Mouse (Mus musculus): ENCODE data around the gene Tomm20.

Gene Tomm20

DNA sequence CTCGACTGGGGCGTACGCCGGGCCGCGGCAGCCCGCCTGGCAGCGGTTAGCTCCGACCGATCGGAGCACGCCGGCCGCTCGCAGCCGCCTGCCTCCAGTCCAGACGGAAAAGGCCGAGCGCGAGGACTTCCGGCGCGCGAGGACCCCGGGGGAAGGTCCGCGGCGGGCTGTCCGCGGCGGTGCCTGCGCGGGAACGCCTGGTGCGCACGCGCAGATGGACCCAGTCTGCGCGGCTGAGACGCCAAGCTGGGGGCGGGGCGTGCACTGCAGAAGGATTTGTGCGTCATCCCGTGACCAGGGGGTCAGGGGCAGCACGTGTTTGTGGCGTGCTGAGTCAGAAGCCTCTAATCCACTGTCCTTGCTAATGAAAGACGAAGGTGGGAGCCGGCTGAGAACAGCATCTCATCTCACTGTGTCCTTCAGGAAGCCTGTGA lies at the start of gene Tomm20:
TSS of gene Tomm20 (minus strand) at position 115 of the 434 bp plus-strand sequence.
- 1% methylated on average over 48 of the region's 48 CpGs for WGBS

- 77% methylated on average over 1 of the region's 1 CpGs for WGBS
These were observed 48.9 kb upstream of the Tomm20 start for GRCm38 (mm10) chr8:126994506-126994905.

- WGBS, result 72% methylated on average over 5 of the region's 5 CpGs
These were observed 43.9 kb upstream of the Tomm20 start for GRCm38 (mm10) chr8:126989363-126990153.

DNA sequence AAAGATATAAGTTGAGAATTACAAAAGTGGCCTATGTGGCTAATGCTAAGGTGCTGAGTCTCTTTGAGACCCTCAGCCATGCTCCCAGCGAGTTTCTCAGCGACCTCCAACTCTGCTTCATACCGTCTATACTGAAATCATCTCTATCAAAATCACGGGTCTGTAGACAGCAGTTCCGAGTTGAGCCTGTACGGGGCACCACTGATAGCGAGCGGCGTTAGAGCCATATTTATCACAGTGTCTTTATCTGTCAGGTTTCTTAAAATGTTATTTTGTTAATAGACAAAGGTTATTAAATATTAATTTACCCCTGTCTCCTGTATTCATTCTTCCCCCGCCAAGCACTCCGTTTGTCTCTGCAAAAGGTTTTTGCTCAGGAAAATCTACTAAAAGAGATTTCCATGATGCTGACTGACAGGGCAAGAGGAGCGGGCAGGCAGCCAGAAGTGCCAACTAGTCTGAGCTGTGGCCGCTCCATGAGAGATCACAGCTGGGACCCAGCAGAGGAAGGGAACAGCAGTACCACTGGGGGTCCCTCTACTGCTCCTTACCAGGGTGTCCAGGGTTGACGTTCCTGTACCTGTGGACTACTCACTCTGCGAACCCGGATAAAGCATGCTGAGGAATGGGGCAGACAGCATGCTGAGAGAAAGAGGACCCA lies 42.8 kb upstream of the Tomm20 start:
- WGBS, result 72% methylated on average over 16 of the region's 16 CpGs

DNA sequence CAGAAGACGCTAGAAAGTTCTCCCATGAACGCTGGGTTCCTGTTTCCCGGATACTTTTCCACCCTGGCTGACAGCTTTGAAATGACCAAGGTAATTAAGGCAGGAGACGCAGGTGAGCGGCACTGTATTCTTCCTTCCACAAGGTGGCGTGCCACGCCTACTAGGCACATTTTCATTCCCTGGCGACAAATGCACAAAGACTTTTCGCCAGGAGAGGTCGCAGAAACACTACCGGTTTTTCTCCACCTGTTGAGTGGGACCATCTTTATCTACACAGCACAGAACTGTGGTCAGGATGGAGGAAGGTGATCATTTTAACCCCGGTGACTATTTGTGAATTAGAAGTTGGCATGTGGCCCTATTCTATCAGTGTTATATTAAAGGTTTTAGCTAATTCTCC lies 40.9 kb upstream of the Tomm20 start:
- WGBS, result 4% methylated on average over 12 of the region's 12 CpGs

DNA sequence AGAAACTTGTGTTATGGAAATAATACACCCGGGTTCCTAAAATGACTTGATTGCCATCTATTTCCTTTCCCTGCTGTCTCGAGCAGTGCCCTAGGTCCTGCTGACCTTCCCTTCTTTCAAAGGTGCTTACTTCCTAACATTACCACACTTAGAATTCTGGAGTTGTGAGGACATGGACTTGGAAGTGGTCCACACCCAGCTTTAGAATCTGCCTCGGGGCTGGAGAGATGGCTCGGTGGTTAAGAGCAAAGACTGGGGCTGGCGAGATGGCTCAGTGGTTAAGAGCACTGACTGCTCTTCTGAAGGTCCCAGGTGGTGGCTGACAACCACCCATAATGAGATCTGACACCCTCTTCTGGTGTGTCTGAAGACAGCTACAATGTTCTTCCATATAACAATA lies 34.4 kb upstream of the Tomm20 start:
- 58% methylated on average over 5 of the region's 5 CpGs for WGBS

- WGBS, result 22% methylated on average over 27 of the region's 27 CpGs
These were observed 33.7 kb upstream of the Tomm20 start for GRCm38 (mm10) chr8:126979091-126979920.

GRCm38 (mm10) chr8:126978535-126978934 lies 32.9 kb upstream of the Tomm20 start:
- 36% methylated on average over 3 of the region's 3 CpGs for WGBS

GRCm38 (mm10) chr8:126978028-126978427 lies 32.4 kb upstream of the Tomm20 start:
- 87% methylated on average over 10 of the region's 10 CpGs for WGBS

DNA sequence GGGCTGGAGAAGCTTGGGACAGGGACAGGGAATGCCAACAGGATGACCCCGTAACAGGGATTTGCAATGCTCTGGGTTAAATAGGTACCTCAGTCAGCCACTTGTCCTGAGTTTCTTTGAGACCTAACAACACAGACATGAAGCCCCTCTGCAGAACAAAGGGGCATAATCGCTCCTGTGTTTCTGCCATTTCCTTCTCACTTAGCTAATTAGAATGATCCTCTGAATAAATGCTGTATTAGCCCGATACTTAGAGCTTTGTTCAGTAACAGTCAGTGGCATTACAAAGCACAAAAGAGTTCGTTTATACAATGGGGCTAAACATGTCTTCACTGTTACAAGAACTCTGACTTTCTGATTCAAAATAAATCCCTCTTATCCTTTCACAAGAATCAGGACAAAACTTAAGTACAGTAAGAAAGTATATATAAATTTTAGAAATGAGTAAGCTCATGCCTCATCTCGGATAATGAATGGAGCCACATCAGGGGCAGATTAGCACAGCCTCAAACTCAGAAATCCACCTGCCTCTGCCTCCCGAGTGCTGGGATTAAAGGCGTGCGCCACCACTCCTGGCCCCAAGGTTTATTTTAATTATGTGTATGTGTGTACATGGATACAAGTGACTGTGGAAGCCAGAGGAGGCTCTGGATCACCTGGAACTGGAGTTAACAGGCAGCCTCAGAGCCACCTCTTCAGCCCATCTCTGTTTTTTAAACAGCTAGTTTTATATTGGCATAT lies 31.1 kb upstream of the Tomm20 start:
- 48% methylated on average over 8 of the region's 8 CpGs for WGBS

DNA sequence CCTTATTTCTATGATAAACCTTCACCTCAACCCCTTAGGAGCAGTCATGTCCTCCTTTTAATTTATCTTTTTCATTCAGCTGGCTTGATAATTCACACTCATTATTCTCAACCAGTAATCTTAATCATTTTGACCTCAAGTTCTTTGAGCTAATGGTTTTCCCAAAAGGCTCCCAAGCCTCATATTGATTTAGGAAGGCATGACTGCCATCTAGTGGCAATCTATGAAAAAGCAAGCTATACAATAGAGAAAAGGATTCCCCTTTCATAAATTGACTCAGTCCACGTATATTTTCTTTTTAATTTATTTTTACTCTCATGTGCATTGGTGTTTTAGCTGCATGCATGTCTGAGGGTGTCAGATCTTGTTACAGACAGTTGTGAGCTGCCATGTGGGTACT lies 30.1 kb upstream of the Tomm20 start:
- 0% methylated on average over 1 of the region's 1 CpGs for WGBS

DNA sequence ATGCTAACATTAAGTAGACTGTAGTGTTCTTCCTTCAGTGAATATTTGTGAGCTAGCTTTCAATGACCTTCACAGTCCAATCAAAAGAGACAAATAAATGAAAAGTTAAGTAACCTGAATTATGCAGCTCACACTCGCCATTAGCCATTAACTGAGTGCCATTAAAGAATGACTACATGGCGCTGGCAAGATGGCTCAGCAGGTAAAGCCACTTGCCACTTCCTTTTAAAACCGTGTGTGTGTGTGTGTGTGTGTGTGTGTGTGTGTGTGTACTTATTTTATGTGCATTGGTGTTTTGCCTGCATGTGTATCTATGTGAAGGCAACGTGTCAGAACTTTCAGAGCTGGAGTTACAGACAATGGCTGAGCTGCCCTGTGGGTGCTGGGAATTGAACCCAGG lies 28.9 kb upstream of the Tomm20 start:
- 78% methylated on average over 4 of the region's 4 CpGs for WGBS

- WGBS, result 79% methylated on average over 9 of the region's 9 CpGs
These were observed 28.1 kb upstream of the Tomm20 start for GRCm38 (mm10) chr8:126973686-126974265.

DNA sequence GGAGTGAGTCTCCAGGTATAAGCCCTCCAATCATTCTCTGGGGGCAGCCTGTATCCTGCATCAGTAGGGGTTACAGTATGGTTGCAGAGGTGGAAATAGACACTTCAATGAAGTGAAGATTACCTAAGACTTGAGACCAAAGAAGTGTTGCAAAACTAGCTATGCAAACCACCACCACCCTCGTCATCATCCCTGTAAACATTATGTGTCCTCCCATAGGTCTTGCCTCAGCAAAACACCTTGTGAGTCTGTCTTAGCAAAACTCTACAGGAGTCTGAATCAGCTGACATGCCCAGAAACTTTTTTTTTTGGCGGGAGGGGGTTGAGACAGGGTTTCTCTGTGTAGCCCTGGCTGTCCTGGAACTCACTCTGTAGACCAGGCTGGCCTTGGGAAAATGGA lies 27.0 kb upstream of the Tomm20 start:
- WGBS, result 73% methylated on average over 2 of the region's 2 CpGs

GRCm38 (mm10) chr8:126972102-126972501 lies 26.5 kb upstream of the Tomm20 start:
- 92% methylated on average over 2 of the region's 2 CpGs for WGBS

- 4% methylated on average over 13 of the region's 13 CpGs for WGBS
These were observed 25.6 kb upstream of the Tomm20 start for GRCm38 (mm10) chr8:126971314-126971664.

DNA sequence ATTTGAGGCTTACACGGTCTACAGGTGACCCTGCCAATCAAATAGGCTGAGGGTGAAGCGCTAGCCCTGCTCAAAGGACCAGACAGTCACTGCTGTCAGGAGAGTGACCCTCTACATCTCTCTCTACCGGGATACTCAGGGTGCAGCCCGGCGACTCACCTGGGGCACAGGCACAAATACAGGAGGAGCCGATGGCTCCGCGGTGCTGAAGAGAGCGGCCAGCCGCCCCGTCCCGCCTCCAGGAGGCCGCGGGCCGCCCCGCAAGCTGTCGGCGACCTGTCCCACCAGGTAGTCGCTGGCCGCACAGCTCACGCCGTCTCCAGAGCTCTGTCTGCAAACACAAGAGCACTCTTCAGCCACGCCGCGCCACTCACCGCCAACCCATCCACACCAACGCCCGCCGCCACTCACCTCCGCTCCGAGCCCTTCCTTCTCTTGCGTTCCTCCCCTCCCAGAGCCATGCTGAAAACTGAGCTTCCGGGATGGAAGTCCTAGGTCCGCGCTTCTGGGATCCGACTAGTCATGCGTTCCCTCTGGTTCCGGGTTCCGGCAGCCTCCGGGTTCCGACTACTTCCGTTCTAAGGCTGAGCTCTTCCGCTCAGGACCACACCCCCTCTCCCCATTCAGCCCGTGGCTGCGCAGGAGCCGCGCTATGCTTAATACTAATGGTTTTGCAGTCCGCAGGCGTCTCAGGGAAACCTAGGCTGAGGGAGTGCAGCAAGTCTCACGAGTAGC lies 25.1 kb upstream of the Tomm20 start, which contains the start of gene Rbm34:
TSS of gene Rbm34 (minus strand) at position 493 of the 735 bp plus-strand sequence.
- WGBS, result under 1% methylated on average over 47 of the region's 50 CpGs

DNA sequence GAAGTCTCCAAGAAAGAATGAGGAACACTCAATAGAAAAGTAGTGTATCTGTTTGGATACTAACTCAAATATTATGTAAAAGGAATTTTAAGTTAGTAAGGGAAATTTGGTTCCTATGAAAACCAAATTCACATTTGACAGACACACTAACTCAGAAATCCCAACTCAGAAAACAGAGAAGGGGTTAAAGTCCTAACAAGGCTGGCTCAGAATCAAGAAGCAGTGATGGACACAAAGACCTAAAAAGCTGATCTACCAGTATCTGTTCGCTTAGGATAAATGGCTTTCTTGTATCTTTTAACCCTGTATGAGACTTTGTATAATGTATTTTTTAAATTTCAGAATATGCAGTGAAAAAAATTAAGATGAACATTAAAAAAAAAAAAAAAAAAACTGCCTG lies 23.9 kb upstream of the Tomm20 start:
- 68% methylated on average over 1 of the region's 1 CpGs for WGBS

GRCm38 (mm10) chr8:126968107-126968506 lies 22.5 kb upstream of the Tomm20 start:
- WGBS, result 94% methylated on average over 6 of the region's 6 CpGs

- WGBS, result 82% methylated on average over 6 of the region's 6 CpGs
These were observed 19.6 kb upstream of the Tomm20 start for GRCm38 (mm10) chr8:126965246-126965645.

DNA sequence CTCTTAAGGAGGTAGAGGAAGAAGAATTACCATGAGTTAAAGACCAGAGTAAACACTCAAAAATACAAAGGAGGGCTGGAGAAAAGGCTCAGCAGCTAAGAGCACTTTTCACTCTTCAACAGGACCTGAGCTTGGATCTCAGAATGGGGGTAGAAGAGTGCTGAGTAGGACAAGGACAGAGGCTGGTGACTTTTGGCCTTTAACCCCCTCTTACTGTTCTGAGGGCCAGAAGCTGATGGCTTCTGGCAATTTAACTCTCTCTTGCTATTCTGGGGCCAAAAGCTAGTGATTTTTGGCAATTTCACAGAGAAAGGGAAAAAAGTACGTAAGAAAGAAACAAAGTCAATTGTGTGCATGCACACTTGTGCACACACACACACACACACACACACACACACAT lies 17.2 kb upstream of the Tomm20 start:
- WGBS, result 95% methylated on average over 1 of the region's 1 CpGs
